9 mouse cellular contexts compared by ENCODE assay signal in the genomic region with DNA sequence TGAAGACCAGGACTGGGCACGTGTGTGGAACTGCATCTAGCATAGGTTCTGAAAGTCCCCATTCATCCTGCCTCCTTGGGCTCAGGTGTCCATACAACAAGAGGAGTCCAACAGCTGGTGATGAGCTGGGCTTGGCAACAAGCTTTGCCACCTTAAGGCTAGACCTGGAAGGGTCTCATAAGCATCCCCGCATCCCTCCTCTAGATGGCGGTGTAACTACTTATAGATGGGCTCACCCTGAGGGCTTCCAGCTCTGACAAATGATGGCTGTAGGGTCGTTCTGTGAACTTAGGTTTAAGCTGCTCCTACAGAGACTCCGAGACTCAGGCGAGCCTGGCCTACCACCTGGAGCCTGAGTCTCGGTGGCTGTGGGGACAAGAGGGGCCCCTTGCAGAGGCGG. TPM values are rescaled to one million over a fixed set of nuclear protein-coding genes. Genes with fewer than 3 reads are reported as not detected.
A peak's percentile ranks its signal among the peaks of the same experiment; 100 is the strongest.
DNase-seq lines count a peak whose midpoint lies in the region; ATAC-seq and TF ChIP-seq lines count a peak whose summit lies in the region.
"Had no signal": no experiment of that assay in that cellular context is flagged by ENCODE, and none has a peak within 500 bp of the region (broad histone marks: within the 10 kb centered on the region; RNA-seq: fewer than 3 reads in every experiment).

No protein-coding gene starts in this region.

- no peak overlapping the region for H3K4me3 ChIP-seq in neural tube, embryonic 11.5 days (ENCODE audit: low read depth, low read length)
- H3K4me3 ChIP-seq in embryonic facial prominence, embryonic 14.5 days (ENCODE audit: low read depth, low read length) = no peak overlapping the region
- no peak overlapping the region for H3K4me3 ChIP-seq in small intestine, adult 2 months (ENCODE audit: low read depth, low read length)
- H3K4me3 ChIP-seq: megakaryocyte, embryonic 14.5 days had no signal

- H3K9me3 ChIP-seq in neural tube, embryonic 11.5 days (ENCODE audit: control insufficient read depth, low read length) = no peaks in the 10 kb centered on the region
- no peaks in the 10 kb centered on the region for H3K9me3 ChIP-seq in embryonic facial prominence, embryonic 14.5 days (ENCODE audit: control insufficient read depth, low read length)
- H3K9me3 ChIP-seq: megakaryocyte, embryonic 14.5 days had no signal

- 0 out of 2 replicates have a peak, but pooled peaks have one; percentile 8 for TF ChIP-seq CTCF in small intestine, adult 2 months (IDR thresholded peaks at IDR 0.05; ENCODE audit: extremely low read depth, insufficient read length, insufficient replicate concordance, low read depth, low read length)

- DNase-seq in frontal cortex, postnatal 36 days (ENCODE audit: low spot score in 2 of 2) = peak; percentile 26 to 46
- DNase-seq in neural tube, embryonic 11.5 days (ENCODE audit: low spot score) = peak; percentile 27
- no peak for DNase-seq in neural tube, embryonic 10.5 days (ENCODE audit: extremely low spot score, low spot score)
- peak; percentile 20 for DNase-seq in embryonic facial prominence, embryonic 14.5 days (ENCODE audit: low spot score)
- no peak for DNase-seq in gastrocnemius, postnatal 10 days
- DNase-seq in left cerebral cortex, adult 8-10 months (ENCODE audit: low spot score in 2 of 2) = no peak

- H3K9ac ChIP-seq in neural tube, embryonic 11.5 days (ENCODE audit: low read length) = no peak overlapping the region
- H3K9ac ChIP-seq in embryonic facial prominence, embryonic 14.5 days (ENCODE audit: low read depth, low read length) = no peak overlapping the region

- WGBS in neural tube, embryonic 11.5 days = 23% methylated on average over 8 of the region's 8 CpGs
- 29% methylated on average over 8 of the region's 8 CpGs for WGBS in embryonic facial prominence, embryonic 14.5 days
- 53% methylated on average over 8 of the region's 8 CpGs for WGBS in small intestine, adult 2 months

- H3K4me1 ChIP-seq in neural tube, embryonic 11.5 days (ENCODE audit: control insufficient read depth, insufficient read depth, low read length) = no peaks in the 10 kb centered on the region
- peaks cover 8% of the 10 kb centered on the region; the same call in 1 of the 2 replicates for H3K4me1 ChIP-seq in embryonic facial prominence, embryonic 14.5 days (ENCODE audit: control insufficient read depth, insufficient read depth, low read length)
- no peaks in the 10 kb centered on the region; the same call in 1 of the 2 replicates for H3K4me1 ChIP-seq in small intestine, adult 2 months (ENCODE audit: control insufficient read depth, insufficient read depth, insufficient read length, low read length)

- H3K36me3 ChIP-seq in neural tube, embryonic 11.5 days (ENCODE audit: control insufficient read depth, insufficient read depth, low read length) = peaks cover 2% of the 10 kb centered on the region; the same call in 1 of the 2 replicates
- H3K36me3 ChIP-seq in embryonic facial prominence, embryonic 14.5 days (ENCODE audit: control insufficient read depth, insufficient read depth, low read length) = no peaks in the 10 kb centered on the region
- no peaks in the 10 kb centered on the region for H3K36me3 ChIP-seq in small intestine, adult 2 months (ENCODE audit: control insufficient read depth, insufficient read depth, low read length)

- H3K27ac ChIP-seq in neural tube, embryonic 11.5 days (ENCODE audit: low read depth, low read length) = no peak overlapping the region
- no peak overlapping the region for H3K27ac ChIP-seq in embryonic facial prominence, embryonic 14.5 days (replicated peaks; ENCODE audit: low read depth, low read length)
- H3K27ac ChIP-seq in small intestine, adult 2 months (ENCODE audit: insufficient read depth, low read depth, low read length) = no peak overlapping the region

- no peak for TF ChIP-seq POLR2A in small intestine, adult 2 months (IDR thresholded peaks at IDR 0.05; ENCODE audit: low read depth, low read length)

- ATAC-seq in frontal cortex, adult (ENCODE audit: low TSS enrichment) = no peak
- no peak for ATAC-seq in neural tube, embryonic 11.5 days (ENCODE audit: insufficient read depth, low FRiP score, low TSS enrichment)
- no peak for ATAC-seq in embryonic facial prominence, embryonic 14.5 days (ENCODE audit: low read depth)

- no peak overlapping the region for H3K4me2 ChIP-seq in neural tube, embryonic 11.5 days (ENCODE audit: low read depth)
- no peak overlapping the region for H3K4me2 ChIP-seq in embryonic facial prominence, embryonic 14.5 days (ENCODE audit: low read depth, low read length)

- no peaks in the 10 kb centered on the region for H3K27me3 ChIP-seq in neural tube, embryonic 11.5 days (ENCODE audit: control insufficient read depth, insufficient read depth, low read length)
- no peaks in the 10 kb centered on the region for H3K27me3 ChIP-seq in embryonic facial prominence, embryonic 14.5 days (replicated peaks; ENCODE audit: control insufficient read depth, insufficient read depth, low read length)
- no peaks in the 10 kb centered on the region for H3K27me3 ChIP-seq in small intestine, adult 2 months (ENCODE audit: control insufficient read depth, insufficient read depth, low read length)
- H3K27me3 ChIP-seq: megakaryocyte, embryonic 14.5 days had no signal

RNA-seq across cellular contexts. Expression of a gene that starts 3.0 kb away (rescaled TPM):
- 2.9 TPM in 2 replicates for polyA plus RNA-seq in neural tube, embryonic 11.5 days (2014; fragmentation: Nextera tagmentation; extraction: Ambion mirVana)
- polyA plus RNA-seq in embryonic facial prominence, embryonic 14.5 days (2014; fragmentation: Nextera tagmentation; extraction: Ambion mirVana) = 0.90 and 1.6 TPM in 2 replicates
- polyA plus RNA-seq in small intestine, adult 2 months (2012; rRNA removed) = 0.14 TPM in 1 of 2 replicates, not detected in the other
- total RNA-seq in gastrocnemius, postnatal 10 days (2021) = under 1 TPM; 0.42 to 0.79 TPM
- 1 to 10 TPM in 2 of 4 experiments, under 1 TPM in 2; 0.78 to 1.8 (median 1.3) TPM for total RNA-seq in left cerebral cortex, adult 8-10 months (2022)

Comparison
In these comparisons a context has a peak if more than half of its experiments do, and no peak if none do; other contexts are left out.
1. DNase-seq: peak in frontal cortex, postnatal 36 days (2 of 2), neural tube, embryonic 11.5 days (single experiment) and embryonic facial prominence, embryonic 14.5 days (single experiment); none in neural tube, embryonic 10.5 days (single experiment), gastrocnemius, postnatal 10 days (single experiment) and left cerebral cortex, adult 8-10 months (0 of 2).